Mouse (Mus musculus): ENCODE results near the gene Fgfr2.
A peak's percentile ranks its signal among the peaks of the same experiment; 100 is the strongest.

Gene Fgfr2

DNA sequence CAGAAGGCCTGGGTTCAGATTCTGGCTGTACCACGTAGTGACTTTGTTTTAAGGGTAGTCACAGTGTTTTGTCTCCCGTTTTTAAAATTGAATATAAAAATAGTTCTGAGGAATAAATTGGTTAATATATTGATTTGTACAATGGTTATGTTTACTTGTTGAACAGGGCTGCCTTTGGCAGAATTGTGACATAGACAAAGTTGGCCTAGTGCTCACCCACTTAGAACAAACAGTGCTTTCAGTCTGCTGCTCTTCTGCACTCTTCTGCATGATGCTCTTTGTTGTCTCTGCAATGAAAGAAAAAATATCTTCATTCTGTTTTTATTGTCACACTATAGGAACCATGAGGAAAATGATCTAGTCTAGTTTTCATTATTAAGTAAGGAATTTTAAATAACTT is 184.0 kb downstream of the Fgfr2 start:
- DNase-seq (ENCODE audit: low read depth, low spot score): no peak

DNA sequence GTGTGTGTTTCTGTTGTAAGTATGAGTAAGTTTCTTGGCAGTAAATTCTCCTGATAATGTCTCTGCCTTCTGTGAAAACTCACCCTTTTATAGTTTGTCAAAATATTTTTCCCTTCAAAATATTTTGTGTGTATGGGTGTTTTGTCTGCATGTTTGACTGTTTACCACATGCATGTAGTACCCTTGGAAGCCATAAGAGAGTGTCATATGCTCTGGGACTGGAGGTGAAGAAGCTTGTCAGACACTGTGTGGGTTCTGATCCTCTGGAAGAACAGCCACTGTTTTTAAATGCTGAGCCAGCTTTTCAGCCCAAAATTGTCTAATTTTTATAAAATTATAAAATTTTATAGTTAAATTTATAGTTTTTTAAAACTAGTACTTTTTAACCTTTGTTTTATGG is 188.4 kb downstream of the Fgfr2 start:
- DNase-seq (ENCODE audit: low read depth, low spot score): no peak

DNA sequence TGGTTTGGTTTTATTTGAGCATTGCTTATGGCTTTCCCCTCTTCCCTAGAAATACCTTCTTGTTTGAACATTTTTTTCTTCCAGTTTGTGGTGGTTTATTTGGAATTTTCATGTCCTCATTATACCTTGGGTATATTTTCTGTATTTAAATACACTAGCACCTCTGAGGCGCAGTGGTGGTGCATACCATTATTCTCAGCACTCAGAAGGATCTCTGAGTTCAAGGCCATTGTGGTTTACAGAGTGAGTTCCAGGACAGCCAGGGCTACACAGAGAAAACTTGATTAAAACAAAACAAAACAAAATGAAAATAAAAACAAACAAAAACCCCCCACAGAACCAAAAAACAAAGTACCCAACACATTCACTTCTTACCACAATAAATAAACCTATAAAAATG is 189.8 kb downstream of the Fgfr2 start:
- DNase-seq (ENCODE audit: low read depth, low spot score): no peak

DNA sequence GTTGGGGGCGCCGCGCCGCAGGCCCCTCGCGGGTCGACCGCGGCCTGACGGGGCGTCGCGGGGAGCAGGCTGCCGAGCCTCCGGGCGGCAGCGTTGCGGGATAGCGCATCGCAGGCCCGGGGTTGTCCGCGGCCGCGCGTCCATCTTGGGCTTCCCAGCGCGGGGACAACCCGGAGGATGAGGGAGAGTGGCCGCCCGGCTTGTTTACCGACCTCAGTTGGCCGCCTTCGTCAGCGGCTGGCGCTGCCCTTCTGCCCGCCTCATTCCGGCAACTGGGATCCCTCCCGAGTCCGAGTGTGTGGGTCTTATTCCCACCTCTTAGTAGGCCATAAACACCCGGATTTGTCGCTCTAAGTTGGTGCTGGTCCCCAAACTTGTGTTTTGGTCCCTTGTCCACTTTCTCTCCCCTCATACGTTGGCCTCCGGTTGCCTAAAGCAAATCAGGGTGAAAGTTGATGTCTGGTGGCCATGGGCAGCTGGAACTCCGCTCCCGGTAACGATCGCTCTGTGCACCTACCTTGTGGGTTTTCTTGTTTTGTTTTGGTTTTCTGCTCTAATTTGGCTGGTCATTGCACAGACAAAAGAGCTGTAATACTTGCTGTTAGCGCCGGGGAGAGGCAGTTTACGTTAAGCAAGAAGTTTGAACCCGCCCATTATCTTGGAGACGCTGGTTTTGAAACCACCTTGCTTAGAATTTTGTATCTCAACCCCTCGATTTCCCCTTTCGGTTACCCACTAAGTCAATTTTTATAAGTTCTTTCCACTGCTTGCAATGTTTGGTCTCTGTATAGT is 191.4 kb downstream of the Fgfr2 start:
- peak; percentile 36 for DNase-seq (ENCODE audit: low read depth, low spot score)

DNA sequence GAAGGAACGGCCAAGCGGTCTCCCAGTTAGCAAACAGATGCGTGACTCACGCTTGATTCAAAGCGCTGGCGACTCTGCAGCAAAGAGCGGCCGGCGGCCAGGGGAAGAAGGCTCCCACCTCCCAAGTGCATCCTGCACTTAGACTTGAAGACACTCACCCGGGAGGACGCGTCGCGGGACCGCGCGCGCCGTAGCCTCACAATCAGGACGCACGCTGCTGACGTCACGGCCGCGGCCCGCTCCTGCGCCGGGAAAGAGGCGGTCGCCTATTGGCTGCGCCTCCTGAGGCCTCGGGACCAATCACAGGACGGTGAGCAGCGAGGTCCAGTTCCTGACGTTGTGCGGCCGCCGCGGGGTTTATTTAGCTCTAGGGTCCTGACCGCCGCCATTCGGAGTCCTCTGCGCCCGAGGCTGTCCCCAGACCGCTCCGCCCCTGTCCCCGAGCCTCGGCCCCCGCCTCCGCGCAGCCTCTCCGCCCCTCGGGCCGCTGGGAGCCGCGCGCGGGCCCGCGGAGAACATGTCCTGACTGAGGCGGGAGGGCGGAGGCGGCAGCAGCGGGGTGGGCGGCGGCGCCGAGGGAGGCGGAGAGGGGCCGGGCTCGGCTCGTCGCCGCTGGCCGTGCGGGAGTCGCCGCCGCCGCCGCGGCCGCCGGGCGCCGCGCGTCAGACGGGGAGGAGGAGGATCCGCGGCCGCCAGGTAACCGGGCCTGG is 192.1 kb downstream of the Fgfr2 start, which contains the start of gene Zranb1:
TSS of gene Zranb1 (plus strand) at position 293 of the 710 bp plus-strand sequence.
- peak; percentile 98 for DNase-seq (ENCODE audit: low read depth, low spot score)

DNA sequence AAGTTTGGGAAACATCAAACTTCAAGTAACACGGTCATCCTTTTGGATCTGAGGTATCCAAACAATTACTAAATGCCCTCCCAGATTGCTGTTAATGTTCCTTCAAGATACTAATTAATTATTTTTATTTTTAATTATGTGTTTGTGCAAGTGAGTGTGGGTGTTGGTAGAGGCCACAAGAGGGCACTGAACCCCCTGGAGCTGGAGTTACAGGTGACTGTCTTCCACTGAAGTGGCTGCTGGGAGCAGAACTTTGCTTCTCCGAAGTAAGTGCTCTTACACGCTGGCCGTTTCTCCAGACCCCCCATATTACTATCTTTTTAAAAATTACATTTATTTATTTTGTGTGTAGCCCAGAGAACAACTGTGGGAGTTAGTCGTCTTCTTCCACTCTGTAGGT is 193.1 kb downstream of the Fgfr2 start:
- peak; percentile 64 for DNase-seq (ENCODE audit: low read depth, low spot score)

DNA sequence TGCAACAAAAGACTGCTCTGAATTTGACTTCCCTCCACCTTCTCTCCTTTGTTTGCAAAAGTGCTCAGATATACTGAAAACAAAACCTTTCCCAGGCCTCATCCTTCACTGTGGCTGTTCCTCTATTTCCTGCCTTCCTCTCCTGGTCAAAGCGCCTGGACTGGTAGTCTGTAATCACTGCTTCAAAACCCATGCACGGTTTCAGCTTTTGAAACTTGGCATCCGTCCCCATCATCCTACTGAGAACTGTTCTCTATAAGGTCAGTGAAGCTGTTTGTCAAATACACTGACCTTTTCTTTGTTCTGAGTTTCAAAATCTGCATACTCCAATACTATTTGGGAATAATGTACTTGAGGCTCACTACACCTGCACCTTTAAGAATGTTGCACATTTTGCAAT is 195.9 kb downstream of the Fgfr2 start:
- no peak for DNase-seq (ENCODE audit: low read depth, low spot score)

DNA sequence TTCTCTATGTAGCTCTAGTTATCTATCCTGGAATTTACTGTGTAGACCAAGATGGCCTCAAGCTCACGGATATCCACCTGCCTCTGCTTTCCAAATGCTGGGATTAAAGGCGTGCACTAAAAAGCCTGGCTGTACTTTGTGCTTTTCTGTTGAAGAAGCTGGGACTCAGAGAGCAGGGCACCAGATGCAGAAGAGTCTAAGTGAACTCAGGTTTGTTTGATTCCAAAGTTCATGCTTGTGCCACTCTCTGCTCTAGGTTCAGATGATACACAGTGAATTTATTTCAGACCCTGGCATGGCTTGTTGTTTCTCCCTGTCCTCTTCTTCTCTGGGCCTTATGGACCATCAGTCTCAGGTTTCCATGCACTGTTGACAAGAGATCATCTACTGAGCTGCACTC is 197.9 kb downstream of the Fgfr2 start:
- no peak for DNase-seq (ENCODE audit: low read depth, low spot score)

DNA sequence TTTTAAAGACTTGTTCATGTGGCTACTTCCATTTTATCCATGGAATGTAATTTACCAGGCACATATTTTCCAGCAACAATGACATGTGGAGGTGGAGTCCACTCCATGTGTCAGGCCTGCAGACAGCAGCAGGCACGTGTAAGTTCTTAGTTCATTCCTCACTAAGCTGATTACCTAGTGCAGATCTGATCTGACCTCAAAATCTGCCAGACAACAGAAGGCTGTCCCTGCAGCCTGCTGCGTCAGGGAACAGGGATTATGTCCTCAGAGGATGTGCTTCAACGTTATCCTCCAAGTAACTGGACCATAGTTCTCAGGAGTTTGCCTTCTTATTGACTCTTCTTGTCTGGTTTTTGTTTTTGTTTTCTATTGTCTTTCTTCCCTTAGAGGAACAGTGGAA is 201.2 kb downstream of the Fgfr2 start:
- DNase-seq (ENCODE audit: low read depth, low spot score): no peak

DNA sequence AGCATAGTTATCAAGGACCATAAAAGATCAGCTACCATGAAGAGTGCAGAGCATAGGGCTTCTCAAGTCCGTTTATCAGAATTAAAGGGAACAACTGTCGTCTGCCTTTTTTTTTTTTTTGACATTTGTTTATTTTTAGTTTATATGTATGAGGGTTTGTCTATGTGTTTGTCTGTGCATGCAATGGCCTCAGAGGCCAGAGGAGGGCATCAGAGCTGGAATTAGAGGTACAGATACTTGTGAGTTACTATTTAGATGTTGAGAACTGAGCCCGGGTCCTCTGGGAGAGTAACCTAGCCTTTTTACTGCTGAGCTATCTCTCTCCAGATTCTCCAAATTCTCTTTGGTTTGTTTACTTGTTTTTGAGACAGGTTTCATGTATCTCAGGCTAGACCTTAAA is 219.4 kb downstream of the Fgfr2 start:
- peak; percentile 27 for DNase-seq (ENCODE audit: low read depth, low spot score)

DNA sequence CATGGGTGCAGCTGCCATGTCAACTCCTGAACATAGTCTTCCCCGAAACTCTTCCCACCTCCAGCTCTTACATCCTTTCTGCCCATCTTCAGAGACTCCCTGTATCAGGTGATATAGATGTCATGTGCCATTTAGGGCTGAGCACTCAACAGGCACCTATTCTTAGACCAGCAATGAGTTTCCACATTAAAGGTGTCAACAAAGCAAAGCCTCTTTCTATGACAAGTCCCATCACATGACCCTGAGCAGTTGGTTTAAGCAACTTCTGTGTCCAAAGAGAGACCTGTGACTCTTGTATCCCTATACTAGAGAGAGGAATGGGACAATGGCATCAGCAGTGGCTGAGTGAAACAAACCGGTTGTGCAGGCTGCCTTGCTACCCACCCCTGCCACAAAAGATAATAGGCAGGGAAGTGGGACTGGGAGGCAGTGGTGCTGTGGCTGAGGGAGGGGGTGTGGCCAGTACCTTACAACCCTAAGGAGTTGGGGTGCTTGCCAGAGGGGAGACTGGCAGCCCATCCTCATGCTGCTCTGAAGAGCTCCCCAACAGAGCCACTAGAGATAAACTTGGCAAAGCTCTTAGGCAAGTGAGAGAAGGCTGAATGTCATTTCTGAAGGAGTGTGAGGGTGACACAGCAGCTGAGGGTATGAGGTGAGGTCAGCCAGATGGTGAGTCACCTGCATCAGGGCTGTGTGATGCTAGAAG is 222.2 kb downstream of the Fgfr2 start:
- no peak for DNase-seq (ENCODE audit: low read depth, low spot score)

DNA sequence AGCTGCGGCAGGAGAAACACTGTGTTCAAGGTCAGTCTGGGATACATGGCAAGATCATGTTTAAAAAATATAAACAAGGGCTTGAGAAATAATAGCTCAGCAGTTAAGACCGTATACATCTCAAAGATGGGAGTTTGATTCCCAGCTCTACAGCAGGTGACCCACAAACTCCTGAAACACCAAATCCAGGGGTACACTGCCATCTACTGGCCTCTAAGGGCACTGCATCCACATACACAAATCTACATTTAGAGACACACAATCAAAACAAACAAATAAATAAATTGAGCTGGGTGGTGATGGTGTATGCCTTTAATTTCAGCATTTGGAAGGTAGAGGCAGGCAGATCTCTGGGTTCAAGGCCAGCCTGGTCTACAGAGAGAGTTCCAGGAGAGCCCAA is 224.9 kb downstream of the Fgfr2 start:
- DNase-seq (ENCODE audit: low read depth, low spot score): peak; percentile 71

DNA sequence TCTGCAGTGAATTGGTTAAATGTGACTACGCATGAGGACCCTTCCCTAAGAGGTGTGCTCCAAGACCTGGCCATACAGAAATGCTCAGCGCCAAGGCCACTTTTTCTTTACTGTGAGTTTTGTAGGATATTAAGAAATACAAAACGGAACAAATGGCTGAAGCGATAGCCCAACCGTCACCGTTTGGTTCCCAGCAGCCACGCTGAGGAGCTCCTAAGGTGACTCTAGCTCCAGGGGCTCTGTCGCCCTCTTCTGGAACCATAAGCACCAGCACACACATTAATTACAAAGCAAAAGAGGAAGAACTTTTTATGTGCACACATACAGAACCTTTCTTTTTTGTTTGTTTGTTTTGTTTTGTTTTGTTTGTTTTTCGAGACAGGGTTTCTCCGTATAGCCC is 225.9 kb downstream of the Fgfr2 start:
- DNase-seq (ENCODE audit: low read depth, low spot score): peak; percentile 71

DNA sequence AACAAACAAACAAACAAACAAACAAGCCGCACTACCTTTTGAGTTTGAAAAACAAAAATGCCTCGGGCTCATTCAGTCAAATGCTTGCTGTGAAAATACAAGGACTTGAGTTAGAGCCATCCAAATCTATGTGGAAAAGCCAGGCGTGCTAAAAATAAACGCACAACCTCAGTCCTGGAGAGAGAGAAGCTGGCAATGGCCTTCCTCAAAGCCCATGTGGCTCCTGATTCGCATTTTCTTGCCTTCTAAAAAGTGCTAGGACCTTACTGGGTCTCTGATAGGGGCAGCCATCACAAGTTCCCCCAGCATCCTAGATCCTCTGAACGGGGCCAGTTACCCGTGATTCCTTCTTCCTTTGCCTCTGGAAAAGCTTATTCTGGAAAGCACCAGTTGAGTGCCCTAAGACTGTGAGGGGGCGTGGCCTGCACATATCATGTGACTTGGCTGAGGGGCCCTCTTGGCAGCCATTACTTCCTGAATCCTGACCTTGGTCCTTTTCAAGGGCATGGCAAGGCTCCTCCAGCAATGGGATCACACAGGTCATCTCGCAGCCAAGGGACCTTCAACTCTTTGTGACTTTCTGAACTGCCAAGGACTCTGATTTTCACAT is 226.8 kb downstream of the Fgfr2 start:
- peak; percentile 83 for DNase-seq (ENCODE audit: low read depth, low spot score)

DNA sequence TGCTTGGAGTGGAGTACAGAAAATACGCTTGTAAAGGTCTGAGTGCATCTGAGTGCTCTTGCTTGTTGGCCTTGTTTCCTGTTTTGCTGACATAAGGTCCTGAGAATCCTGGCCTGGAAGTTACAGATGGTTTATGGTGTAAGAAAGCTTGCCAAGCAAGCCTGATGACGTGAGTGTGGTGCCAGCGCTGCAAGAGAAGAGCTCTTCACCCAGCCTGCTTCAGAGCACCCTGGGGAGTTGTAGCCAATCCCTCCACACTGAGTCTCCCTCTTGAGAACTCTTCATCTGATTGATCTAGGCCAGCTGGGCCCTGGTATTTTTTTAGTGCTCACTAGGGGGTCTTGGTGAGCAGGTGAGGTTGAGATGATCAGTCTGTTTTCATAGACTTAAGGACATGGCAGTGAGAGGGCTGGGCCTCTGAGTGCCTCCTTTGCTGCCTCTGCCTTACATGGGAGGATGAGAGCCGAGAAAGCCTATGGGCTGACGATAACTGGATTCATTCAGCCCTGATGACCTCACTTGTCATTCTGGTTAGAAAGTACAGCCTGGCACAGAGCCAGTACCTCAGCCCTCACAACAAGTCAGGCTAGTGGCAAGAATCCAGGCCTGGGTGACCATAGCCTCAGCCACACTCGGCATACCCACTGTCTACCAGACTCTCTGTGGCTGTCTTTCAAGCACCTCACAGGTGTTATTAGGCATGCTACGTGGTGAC is 228.2 kb downstream of the Fgfr2 start:
- DNase-seq (ENCODE audit: low read depth, low spot score): no peak

DNA sequence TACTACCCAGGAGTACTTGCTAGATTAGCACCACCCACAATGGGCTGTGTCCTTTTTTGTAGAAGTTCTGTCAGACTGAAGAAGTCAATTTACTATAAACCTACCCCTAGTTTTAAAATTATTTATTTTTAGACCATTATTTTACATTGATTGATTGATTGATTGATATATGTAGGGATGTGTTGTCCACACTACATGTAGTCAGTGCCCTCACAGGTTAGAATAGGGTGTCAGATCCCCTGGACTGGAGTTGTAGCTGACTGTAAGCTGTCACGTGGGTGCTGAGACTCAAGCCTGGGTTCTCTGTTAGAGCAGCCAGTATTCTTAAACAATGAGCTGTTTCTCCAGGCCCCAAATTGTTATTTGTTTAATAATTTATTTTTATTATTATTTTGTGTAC is 229.8 kb downstream of the Fgfr2 start:
- no peak for DNase-seq (ENCODE audit: low read depth, low spot score)

DNA sequence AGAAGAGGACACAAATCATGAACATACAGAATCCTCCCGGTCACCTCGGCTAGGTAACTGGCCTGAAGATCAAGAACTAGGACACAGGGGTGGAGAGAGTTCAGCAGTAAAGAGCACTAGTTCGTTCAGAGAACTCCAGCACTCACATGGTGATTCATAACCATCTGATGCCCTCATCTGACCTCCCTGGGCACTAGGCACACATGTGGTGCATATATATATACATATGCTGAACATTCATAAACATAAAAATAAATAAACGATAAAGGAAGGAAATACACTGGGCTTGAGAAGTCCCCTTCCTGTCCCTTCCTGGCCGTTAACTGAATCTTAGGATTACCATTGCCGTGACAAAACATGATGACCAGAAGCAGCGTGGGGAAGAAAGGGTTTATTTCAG is 230.3 kb downstream of the Fgfr2 start:
- DNase-seq (ENCODE audit: low read depth, low spot score): no peak

DNA sequence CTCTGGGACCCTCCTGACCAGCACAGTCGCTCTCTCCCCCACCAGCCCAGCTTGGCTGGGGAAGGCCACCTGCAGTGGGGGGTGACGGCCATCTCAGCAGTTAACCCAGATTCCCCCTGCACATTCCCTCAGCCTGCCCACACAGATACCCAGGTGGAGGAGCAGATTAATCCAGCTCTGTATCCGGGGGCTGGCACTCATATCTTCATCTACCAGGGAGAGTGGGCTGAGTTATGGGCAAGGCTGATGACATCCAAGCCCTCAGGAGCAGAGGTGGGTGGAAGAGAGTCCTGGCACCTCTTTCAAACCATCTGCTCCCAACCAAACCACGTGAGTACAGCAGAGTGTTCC is 230.9 kb downstream of the Fgfr2 start:
- no peak for DNase-seq (ENCODE audit: low read depth, low spot score)

DNA sequence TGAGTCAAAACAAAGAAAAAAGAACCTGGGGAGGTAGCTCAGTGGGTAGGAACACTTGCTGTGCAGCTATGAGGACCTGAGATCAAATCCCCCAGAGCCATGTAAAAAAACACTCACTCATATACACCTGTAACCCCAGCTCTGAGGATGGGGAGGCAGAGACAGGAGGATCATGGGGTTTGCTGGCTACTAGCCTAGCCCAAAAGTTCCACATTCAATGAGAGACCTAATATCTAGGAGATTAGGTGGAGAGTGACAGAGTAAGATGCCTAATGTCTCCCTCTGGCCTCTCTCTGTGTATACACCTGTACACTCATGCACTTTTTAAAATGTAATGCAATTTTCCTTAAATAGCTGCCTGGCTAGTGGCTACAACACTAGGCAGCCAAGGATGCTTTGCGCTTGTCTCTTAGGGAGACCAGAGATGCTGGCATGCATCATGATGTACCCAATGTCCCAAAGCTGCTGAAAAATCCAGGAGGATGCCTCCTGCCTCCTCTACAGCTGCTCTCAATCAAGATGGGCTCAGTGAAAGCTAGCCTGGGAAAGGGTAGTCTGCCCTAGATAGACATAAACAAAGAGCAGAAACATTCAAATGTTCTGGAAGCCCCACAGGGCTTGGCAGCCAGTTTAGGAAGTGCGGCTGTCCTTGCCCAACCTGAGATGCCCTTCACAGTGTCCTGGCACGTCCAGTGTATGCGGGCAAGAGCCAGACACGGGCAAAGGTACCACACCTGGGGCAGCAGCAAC is 231.4 kb downstream of the Fgfr2 start:
- no peak for DNase-seq (ENCODE audit: low read depth, low spot score)

DNA sequence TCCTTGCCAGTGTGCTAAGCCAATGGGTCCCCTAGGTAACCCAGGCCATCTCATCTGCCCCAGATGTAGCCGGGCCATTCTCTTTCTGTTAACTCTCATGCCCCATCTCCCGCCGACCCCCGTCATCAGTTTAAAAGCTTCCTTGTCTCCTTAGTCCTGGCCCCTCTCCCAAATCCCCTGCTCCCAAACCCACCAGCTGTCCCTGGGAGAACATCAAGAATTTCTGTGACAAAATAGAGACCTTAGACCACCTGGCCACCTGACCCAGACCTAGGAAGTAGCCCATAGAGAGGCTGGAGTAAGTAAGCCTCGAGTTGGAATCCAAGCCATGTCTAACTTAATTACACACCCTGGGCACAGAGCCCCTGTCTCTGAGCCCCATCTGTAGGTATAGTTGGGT is 232.9 kb downstream of the Fgfr2 start:
- no peak for DNase-seq (ENCODE audit: low read depth, low spot score)

DNA sequence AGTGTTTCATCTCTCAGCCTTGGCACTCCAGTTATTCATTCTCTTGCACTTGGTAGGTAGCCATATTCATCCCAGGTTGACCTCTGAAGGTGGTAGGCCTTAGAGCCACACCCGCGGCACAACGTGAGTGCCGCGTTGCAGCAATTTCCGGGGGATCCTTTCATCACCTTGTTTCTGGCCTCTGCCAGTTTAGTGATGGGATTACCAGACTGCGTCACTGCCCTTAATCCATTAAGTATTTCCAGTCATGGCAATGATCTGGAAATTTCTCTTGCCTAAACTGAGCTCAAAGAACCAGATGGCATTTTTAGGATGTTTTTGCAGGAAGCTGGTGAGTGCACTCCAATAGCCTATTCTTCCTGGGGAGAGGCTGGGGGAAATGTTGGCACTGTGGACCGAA is 233.5 kb downstream of the Fgfr2 start:
- peak; percentile 19 for DNase-seq (ENCODE audit: low read depth, low spot score)

All from ES-CJ7 (cell line).